Mouse (Mus musculus) spleen, adult 12 weeks (tissue): ENCODE data around the gene Eif4ebp2.
A peak's percentile ranks its signal among the peaks of the same experiment; 100 is the strongest.

Experiments used
- DNase-seq: peaks from one replicate; pipeline ENCODE4 v3.0.0; 2022; ENCODE audit warnings: low spot score

Eif4ebp2 gene

GRCm38 (mm10) chr10:61452645-61453044 lies at the start of gene Eif4ebp2:
Eif4ebp2 (minus strand) TSS chr10:61452661.
- peak; percentile 99 for DNase-seq

DNA sequence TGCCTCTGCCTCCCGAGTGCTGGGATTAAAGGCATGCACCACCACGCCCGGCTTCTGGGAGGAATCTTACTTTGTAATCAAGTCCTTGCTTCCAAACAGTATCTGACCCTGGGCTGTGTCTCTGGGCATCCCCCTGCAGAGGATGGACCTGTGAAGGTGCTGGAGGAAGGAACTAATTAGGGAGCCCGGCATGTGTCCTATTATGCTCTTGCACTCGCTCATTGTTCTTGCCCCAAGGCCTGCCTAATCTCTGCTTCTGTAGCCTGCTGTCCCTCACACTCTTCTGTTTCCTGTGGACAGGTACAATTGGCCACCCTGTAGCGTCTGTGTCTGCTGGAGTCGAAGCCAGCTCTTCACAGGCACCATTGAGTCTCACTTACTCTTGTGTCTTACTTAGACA lies 48.3 kb upstream of the Eif4ebp2 start:
- DNase-seq = no peak

DNA sequence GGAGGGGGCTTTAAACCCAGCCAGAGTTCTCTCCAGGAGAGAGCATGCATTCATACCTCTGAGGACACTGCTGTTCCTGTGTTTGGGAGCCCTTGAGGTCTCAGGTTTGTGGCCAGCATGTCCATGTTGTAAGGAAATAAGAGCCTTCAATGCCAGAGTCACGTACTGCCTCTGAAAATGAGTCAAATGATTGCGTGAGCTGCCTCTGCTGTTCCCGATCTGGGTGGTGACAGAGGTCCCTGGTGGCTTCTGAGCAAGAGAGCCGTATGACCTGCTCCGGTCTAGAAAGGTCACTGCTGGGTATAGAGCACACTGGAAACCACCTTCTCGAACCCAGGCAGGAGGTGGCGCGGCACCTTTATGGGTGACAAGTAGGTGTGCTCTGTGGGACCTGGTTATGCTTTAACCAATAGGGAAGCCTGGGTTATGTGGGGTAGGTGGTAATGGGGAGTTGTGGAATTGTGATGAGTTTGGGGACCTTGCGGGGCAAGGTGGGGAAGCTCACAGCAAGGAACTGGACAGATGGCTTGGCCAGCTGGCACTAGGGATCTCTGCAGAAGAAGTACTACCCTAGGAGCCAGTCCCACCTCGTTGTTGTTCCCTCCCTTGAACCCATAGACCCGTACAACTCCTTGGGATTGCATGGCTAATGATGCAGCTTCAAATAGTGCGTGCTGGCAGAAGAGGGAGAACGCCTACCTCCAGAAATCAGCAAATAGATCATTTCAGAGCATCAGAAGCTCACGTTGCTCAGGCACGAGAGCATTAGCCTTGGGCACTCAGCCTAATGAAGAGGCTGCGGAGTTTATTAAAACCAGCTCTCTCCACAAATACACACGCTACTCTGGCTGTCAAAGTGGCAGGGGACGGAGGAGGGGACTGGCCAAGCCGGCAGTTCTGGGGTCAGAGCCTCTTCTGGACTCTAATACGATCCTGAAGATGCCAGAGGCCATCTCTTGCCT lies 47.3 kb upstream of the Eif4ebp2 start:
- DNase-seq = no peak

DNA sequence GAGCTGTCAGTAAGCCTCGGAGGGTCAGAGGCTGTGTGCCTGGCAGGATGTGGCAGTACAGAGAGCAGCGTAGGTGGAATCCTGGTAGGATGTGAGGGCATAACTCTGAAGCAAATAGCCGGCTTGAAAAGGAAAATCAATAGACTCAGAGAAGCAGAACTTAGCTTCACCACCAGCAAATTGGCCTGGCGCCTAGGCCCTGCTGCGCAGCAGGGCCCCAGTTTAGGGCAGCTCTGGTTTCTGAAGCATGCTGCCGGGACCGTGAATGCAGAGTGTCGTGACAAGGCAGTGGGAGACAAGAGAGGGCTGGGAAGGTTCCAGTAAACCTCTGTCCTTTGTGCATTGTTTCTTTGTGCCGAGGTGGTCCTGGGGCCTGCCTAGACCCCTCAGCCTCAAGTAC lies 43.8 kb upstream of the Eif4ebp2 start:
- DNase-seq = no peak

DNA sequence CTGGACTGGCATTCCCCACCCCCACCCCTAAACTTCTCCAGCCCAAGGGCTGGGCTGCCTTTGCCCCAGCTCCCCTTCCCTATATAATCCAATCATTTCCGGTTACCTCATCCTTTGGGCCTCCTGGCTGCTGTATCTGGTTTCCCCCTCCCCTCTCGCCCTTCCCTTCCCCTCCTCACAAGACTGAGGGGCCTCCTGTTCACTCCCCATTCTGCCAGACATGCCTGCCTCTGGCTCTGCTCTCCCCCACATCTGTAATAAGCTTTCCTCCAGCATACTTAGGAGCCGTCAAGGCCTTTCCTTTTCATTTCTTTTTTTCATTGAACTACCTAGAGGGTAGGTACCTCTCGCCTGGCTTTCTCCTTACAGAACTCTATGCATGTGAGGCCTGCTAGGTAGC lies 43.0 kb upstream of the Eif4ebp2 start:
- no peak for DNase-seq

GRCm38 (mm10) chr10:61492040-61492439 lies 39.6 kb upstream of the Eif4ebp2 start:
- peak; percentile 74 for DNase-seq

DNA sequence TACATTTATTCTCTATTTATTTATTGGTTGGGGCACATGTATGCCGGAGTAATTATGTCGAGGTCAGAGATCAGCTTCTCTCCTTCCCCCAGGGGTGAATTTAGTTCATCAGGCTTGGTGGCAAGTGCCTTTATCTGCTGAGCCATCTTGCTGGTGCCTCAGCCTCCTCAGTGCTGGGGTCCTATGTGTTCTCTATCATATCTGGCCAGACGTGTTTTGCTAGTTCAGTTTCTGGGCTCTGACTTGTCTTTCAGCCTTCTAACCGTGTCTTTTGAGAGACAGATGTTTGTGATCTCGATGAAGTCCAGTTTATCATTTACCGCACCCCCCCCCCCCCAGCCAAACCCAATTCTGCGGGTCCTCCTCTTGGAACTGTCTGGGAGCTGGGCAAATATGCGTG lies 39.1 kb upstream of the Eif4ebp2 start:
- DNase-seq = no peak

GRCm38 (mm10) chr10:61488522-61489110 lies 36.2 kb upstream of the Eif4ebp2 start:
- no peak for DNase-seq

GRCm38 (mm10) chr10:61486551-61487339 lies 34.3 kb upstream of the Eif4ebp2 start:
- no peak for DNase-seq

DNA sequence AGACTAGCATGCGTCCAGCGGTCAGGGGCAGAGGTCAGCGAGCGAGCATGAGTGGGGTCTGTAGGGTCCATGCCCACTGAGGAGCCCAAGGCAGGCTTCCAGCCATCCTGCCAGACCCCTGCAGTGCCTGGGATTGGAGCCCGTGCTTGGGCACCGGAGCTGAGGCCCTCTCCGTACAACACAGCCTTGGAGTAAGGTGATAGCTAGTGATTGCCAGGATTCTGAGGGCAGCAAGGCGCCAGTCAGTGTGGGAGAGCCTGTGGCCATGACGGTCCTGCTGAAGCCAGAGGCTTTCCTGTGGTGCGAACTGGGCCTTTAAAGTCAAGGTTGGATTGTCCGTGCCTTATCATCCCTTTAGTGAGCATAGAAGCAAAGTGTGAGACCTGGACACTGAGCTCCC lies 32.3 kb upstream of the Eif4ebp2 start:
- DNase-seq = no peak

DNA sequence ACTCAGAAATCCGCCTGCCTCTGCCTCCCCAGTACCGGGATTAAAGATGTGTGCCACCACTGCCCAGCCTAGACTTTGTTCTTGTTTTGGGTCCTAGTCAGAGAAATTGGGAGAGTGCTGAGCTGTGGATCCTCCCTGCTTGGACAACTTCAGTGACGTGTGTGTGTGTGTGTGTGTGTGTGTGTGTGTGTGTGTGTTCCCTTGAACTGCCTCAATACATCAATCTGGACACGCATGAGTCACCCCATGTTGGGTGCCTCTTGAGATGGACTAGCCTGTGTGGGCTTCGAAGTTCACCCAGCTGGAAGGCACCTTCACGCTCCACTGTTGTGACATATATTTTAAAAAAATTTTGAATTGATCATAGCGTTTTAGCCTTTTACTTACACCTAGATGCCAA lies 30.3 kb upstream of the Eif4ebp2 start:
- no peak for DNase-seq

DNA sequence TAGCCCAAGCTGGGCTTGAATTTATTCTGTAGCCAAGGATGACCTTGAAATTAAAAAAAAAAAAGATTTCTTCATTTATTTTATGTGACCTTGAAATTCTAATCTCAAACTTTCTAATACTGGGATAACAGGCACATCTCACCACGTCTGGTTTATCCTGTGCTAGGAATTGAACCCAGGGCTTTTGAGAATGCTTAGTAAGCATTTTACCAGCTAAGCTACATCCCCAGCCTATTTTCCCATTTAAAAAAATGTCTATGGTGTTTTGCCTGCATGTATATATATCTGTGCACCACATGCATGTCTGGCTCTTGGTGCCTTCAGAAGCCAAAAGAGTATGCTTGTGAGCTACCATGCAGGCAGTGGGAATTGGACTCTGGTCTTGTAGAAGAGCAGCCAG lies 28.0 kb upstream of the Eif4ebp2 start:
- DNase-seq = no peak

- no peak for DNase-seq
These were observed 27.5 kb upstream of the Eif4ebp2 start for GRCm38 (mm10) chr10:61479927-61480326.

GRCm38 (mm10) chr10:61479461-61479860 lies 27.0 kb upstream of the Eif4ebp2 start:
- DNase-seq = no peak

DNA sequence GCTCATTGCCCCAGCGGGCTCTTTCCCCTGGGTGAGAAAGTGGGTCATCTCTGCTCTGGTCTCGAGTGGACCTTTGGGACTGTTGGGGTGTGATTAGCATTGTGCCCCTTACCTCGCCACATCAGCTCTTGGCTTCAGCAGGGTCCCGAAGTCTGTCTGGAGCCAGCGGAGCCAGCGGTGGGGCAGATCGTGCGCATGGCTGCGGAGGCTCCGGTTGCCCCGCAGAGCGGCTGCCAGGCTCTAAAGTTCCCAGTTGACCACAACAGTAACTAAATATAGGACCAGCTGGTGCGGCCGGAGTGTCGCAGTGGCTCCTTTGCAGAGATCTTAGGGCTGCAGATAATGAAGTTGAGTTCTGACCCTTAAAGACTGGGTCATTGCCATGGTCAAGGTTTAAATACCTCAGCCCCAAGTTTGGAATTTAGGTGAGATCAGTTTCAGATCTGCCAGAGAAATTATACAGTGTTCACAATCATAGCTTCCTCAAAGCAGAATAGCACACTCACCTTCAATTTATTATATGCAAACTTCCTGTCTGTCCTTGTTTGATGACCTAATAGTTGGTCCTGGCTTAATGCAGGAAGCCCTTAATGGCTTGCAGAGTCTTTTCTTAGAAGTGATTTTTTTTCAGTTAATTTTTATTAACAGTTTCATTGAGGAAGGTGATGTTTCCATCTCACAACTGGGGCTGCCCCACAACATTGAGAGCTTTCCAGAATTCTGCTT lies 24.1 kb upstream of the Eif4ebp2 start:
- DNase-seq = no peak

DNA sequence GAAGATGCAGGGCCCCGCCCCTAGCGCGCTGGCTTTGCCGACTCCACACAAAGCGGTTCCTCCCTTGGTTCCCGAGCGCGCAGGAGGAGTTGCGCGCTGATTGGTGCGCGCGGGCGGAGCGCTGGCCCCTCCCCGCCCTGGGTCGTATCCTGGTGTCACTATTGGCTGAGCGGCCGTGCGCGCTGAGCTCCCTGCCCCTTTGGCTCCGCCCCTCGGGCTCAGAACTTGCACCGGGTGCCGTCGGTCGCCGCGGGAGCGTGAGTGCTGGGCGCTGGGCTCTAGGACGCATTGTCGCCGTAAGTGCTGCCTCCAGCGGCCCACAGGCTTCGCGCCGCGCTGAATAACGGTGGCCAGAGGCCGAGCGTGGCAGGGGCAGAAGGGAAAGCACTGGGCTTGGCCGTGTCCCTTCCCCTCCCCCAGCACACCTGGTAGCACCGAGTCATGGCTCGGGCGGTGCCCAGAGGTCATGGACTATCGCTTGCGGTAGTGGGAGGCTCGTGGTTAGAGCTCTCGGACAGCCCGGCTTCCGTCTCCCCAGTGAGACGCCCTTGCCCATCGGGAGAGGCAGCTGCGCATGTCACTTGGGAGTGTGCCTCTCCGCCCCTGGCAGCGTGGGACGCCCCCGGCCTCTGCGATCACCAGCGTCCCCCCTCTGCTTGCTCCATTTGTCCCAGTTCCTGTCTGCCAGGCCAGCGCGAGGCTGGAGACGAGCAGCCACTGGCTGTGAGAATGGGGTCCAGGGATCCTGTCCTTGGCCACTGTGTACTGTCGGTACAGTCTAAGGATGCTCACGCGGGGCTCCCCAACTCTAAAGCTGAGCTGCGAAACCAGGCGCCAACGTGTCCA lies 23.4 kb upstream of the Eif4ebp2 start, which contains the start of gene Lrrc20:
Gene Lrrc20, plus strand, starts transcription at position 208 of the 846 bp plus-strand sequence.
- peak; percentile 95 for DNase-seq

- DNase-seq = no peak
These were observed 21.9 kb upstream of the Eif4ebp2 start for GRCm38 (mm10) chr10:61474344-61474743.

DNA sequence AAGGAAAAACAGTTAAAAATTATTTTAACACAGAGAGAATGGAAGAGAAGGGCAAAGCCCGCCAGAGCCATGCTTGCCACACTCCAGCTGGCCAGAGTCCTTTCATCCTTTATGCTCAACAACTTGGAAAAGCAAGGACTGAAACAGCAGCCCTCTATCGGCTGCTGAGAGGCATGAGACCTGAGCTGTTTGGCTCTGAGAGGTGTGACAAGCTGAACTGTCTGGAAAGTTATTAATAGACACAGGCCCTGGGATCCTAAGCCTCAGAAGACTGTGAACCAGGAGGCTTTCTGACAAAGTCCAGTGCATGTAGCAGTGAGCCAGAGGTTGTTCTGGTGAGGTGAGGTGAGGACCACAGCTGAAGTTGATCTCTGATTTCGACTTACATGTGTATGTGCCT lies 21.2 kb upstream of the Eif4ebp2 start:
- DNase-seq = no peak

DNA sequence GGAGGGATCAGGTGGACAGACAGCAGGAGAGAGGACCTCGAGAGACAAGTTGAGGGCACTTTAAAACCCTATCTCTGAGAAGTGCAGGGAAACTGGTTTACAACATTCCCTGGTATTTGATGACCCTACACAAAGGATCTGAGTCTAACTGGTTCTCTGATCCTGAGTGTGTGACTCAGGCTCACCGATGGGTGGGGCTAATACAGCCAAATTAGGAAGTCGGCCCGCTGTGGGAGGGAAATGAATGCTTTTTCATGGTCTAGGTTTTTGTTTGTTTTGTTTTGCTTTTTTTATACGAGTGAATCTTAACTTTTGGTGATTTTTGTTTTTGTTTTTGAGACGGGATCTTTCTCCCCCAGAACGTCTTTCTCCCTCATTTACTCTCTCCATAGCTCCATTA lies 16.4 kb upstream of the Eif4ebp2 start:
- DNase-seq = no peak

DNA sequence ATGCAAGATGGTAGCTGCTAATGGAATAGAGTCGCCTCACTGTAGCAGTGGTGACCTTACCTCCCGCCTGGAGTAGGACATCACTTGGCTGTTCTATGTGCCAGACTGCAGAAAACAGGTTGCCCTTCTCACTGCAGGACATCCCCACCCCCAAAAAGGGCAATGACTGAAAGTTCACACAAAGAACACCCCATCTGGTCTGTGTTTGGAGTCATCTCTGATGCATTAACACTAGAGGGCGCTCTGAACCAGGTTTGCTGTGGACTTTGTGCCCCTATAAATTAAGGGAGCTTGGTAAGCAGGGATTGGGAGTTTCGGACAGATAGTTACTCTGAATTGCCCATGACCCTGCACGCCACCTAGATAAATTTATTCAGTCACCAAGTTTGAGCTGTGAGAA lies 14.4 kb upstream of the Eif4ebp2 start:
- DNase-seq = peak; percentile 30

GRCm38 (mm10) chr10:61466242-61466641 lies 13.8 kb upstream of the Eif4ebp2 start:
- DNase-seq = peak; percentile 46
